Mouse (Mus musculus): ENCODE measurements around the gene Plekhb2.

DNA sequence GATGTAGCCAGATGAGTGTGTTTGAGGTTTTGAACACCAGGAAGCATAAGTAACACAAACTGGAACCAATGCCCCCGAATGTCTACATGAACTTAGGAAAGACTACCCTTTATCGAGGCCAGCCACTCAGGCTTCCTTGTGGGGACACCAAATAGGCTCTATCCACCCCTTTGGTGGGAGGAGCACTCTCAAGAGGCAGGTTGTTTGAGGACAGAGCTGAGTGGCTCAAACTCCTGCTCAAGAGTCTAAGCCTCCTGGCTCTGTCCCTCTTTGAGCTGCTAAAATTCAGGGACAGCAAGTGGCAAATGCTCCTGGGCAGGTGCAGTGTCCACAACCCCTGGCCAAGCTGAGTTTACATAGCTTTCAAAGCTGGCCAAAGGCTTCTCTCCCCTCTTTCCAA, 14.9 kb upstream of the Plekhb2 start:
- no peak for TF ChIP-seq CTCF (IDR thresholded peaks at IDR 0.05; ENCODE audit: low read depth)
- TF ChIP-seq EP300 (IDR thresholded peaks at IDR 0.05; ENCODE audit: low read depth), result no peak

Measured in liver, postnatal 0 days (tissue).